Mouse (Mus musculus): ENCODE data around the gene Acot8.

- no peak for TF ChIP-seq MAX (IDR thresholded peaks at IDR 0.05; ENCODE audit: low read length)
- no peak for TF ChIP-seq POLR2A (IDR thresholded peaks at IDR 0.05; ENCODE audit: control insufficient read depth in 1 of 2, insufficient read depth in 1 of 2, low read depth in 1 of 2, low read length in 2 of 2, poor library complexity in 1 of 2)
- TF ChIP-seq EP300 (IDR thresholded peaks at IDR 0.05; ENCODE audit: low read depth in 1 of 2, low read length in 2 of 2) = no peak
- no peak for TF ChIP-seq MAFK (IDR thresholded peaks at IDR 0.05; ENCODE audit: borderline replicate concordance, low read depth, low read length)
- TF ChIP-seq USF1 (IDR thresholded peaks at IDR 0.05; ENCODE audit: low read depth, low read length) = no peak
- TF ChIP-seq CTCF (IDR thresholded peaks at IDR 0.05 in 2 of 3, conservative IDR thresholded peaks at IDR 0.05 in 1 of 3; ENCODE audit: control insufficient read depth in 1 of 3, insufficient read depth in 1 of 3, low read depth in 2 of 3, low read length in 3 of 3, poor library complexity in 1 of 3, severe bottlenecking in 1 of 3) = no peak
- no peak for TF ChIP-seq TAL1 (IDR thresholded peaks at IDR 0.05; ENCODE audit: low read length)
- TF ChIP-seq SIN3A (IDR thresholded peaks at IDR 0.05; ENCODE audit: low read length) = no peak
- no peak for TF ChIP-seq GATA1 (IDR thresholded peaks at IDR 0.05; ENCODE audit: low read depth, low read length)
- no peak for TF ChIP-seq CHD2 (IDR thresholded peaks at IDR 0.05; ENCODE audit: low read length)
- no peak for TF ChIP-seq RCOR1 (IDR thresholded peaks at IDR 0.05; ENCODE audit: low read depth, low read length)
- TF ChIP-seq ETS1 (IDR thresholded peaks at IDR 0.05; ENCODE audit: low read depth, low read length) = no peak
- no peak for TF ChIP-seq TBP (IDR thresholded peaks at IDR 0.05; ENCODE audit: low read depth, low read length)
- no peak for TF ChIP-seq MAZ (IDR thresholded peaks at IDR 0.05; ENCODE audit: low read depth, low read length)
Observed at GRCm38 (mm10) chr2:164778809-164779208, 25.9 kb downstream of the Acot8 start.

Measured in MEL (cell line).